Mouse (Mus musculus) embryonic fibroblast, embryonic 13.5 days (primary cell): ENCODE measurements around the gene Gm20388. TPM values are rescaled to one million over a fixed set of nuclear protein-coding genes. Genes with fewer than 3 reads are reported as not detected.

Source experiments
- H3K27ac ChIP-seq: 2 replicates; pipeline ENCODE4 v1.5.1; 2012; ENCODE audit warnings: low read length, control low read depth, inconsistent platforms; ENCODE audit not compliant: insufficient read depth
- H3K4me1 ChIP-seq: 2 replicates; pipeline ENCODE4 v1.6.1; 2011; ENCODE audit warnings: low read length; ENCODE audit not compliant: control insufficient read depth, insufficient read depth
- H3K4me3 ChIP-seq: 2 replicates; pipeline ENCODE4 v1.5.1; 2011; ENCODE audit warnings: mild to moderate bottlenecking, control low read depth, low read length; ENCODE audit not compliant: insufficient read depth
- CTCF ChIP-seq: IDR thresholded peaks from 2 replicates; pipeline ENCODE4 v1.5.1; 2011; ENCODE audit warnings: mild to moderate bottlenecking, control low read depth, low read length, moderate library complexity, borderline replicate concordance; ENCODE audit not compliant: insufficient read depth
- POLR2A ChIP-seq: IDR thresholded peaks from 2 replicates; pipeline ENCODE4 v1.6.1; 2011; ENCODE audit warnings: low read depth, mild to moderate bottlenecking, control low read depth, low read length, moderate library complexity
- polyA plus RNA-seq: library from polyadenylated mRNA; stranded (reverse); fragments of >200 nt; gene quantifications from 2 replicates; pipeline ENCODE4 v1.2.4, GENCODE M21; 2011; ENCODE audit warnings: low read depth; ENCODE audit not compliant: missing spikeins, insufficient read length

Gm20388 gene
- polyA plus RNA-seq, 1 experiment = 82.8 TPM

GRCm38 (mm10) chr8:120416173-120416521 lies 505.5 kb downstream of the Gm20388 start:
- Histone ChIP-seq H3K4me1 (peaks cover 14% of the 10 kb centered on the region; the same call in 1 of the 2 replicates), H3K4me3 (no peak overlapping the region), H3K27ac (peak overlapping the region; percentile 9; the same call in 1 of the 2 replicates)
- TF ChIP-seq CTCF (no peak), POLR2A (no peak)

- Histone ChIP-seq H3K4me3 (no peak overlapping the region), H3K4me1 (peaks cover 13% of the 10 kb centered on the region; the same call in 1 of the 2 replicates), H3K27ac (peak overlapping the region; percentile 9; the same call in 1 of the 2 replicates)
- TF ChIP-seq CTCF (0 out of 2 replicates have a peak, but pooled peaks have one; percentile 26), POLR2A (no peak; the same call in 1 of the 2 replicates)
These were observed 506.1 kb downstream of the Gm20388 start for GRCm38 (mm10) chr8:120416522-120417394.

GRCm38 (mm10) chr8:120418188-120418587 lies 507.5 kb downstream of the Gm20388 start:
- TF ChIP-seq CTCF (no peak), POLR2A (no peak)
- Histone ChIP-seq H3K4me3 (no peak overlapping the region), H3K27ac (no peak overlapping the region), H3K4me1 (peaks cover 9% of the 10 kb centered on the region; the same call in 1 of the 2 replicates)

GRCm38 (mm10) chr8:120419675-120420074 lies 509.0 kb downstream of the Gm20388 start:
- H3K27ac ChIP-seq = no peak overlapping the region
- TF ChIP-seq CTCF (no peak), POLR2A (no peak)

GRCm38 (mm10) chr8:120420226-120420625 lies 509.6 kb downstream of the Gm20388 start:
- Histone ChIP-seq H3K4me1 (0 out of 2 replicates have a peak, but pooled peaks cover 5% of the 10 kb centered on the region), H3K27ac (no peak overlapping the region), H3K4me3 (no peak overlapping the region)
- TF ChIP-seq CTCF (no peak), POLR2A (no peak)

More at GRCm38 (mm10) chr8:120419675-120420074, 509.0 kb downstream of the Gm20388 start:
- H3K4me3 ChIP-seq = no peak overlapping the region
- 0 out of 2 replicates have a peak, but pooled peaks cover 5% of the 10 kb centered on the region for H3K4me1 ChIP-seq

- Histone ChIP-seq H3K4me3 (no peak overlapping the region), H3K27ac (no peak overlapping the region), H3K4me1 (no peaks in the 10 kb centered on the region)
- TF ChIP-seq CTCF = no peak
- no peak for TF ChIP-seq POLR2A
These were observed 511.0 kb downstream of the Gm20388 start for GRCm38 (mm10) chr8:120421638-120422037.

- Histone ChIP-seq H3K4me1 (0 out of 2 replicates have a peak, but pooled peaks cover 2% of the 10 kb centered on the region), H3K27ac (no peak overlapping the region), H3K4me3 (no peak overlapping the region)
- TF ChIP-seq POLR2A (no peak), CTCF (no peak)
These were observed 511.6 kb downstream of the Gm20388 start for GRCm38 (mm10) chr8:120422236-120422635.

- TF ChIP-seq POLR2A (no peak), CTCF (no peak)
These were observed 512.9 kb downstream of the Gm20388 start for GRCm38 (mm10) chr8:120423576-120423975.

GRCm38 (mm10) chr8:120424829-120425198 lies 514.2 kb downstream of the Gm20388 start:
- Histone ChIP-seq H3K27ac (no peak overlapping the region), H3K4me1 (0 out of 2 replicates have a peak, but pooled peaks cover 2% of the 10 kb centered on the region), H3K4me3 (no peak overlapping the region)
- TF ChIP-seq POLR2A = no peak
- no peak for TF ChIP-seq CTCF

More at GRCm38 (mm10) chr8:120423576-120423975, 512.9 kb downstream of the Gm20388 start:
- Histone ChIP-seq H3K27ac (no peak overlapping the region), H3K4me1 (0 out of 2 replicates have a peak, but pooled peaks cover 2% of the 10 kb centered on the region), H3K4me3 (no peak overlapping the region)
